Mouse (Mus musculus): Measurements from ENCODE around the gene Ccr7. TPM values are rescaled to one million over a fixed set of nuclear protein-coding genes. Genes with fewer than 3 reads are reported as not detected.

Gene Ccr7
- total RNA-seq (2023) = 1 to 10 TPM in 1 of 2 experiments, under 1 TPM in 1; 0.87 to 2.5 TPM

DNA sequence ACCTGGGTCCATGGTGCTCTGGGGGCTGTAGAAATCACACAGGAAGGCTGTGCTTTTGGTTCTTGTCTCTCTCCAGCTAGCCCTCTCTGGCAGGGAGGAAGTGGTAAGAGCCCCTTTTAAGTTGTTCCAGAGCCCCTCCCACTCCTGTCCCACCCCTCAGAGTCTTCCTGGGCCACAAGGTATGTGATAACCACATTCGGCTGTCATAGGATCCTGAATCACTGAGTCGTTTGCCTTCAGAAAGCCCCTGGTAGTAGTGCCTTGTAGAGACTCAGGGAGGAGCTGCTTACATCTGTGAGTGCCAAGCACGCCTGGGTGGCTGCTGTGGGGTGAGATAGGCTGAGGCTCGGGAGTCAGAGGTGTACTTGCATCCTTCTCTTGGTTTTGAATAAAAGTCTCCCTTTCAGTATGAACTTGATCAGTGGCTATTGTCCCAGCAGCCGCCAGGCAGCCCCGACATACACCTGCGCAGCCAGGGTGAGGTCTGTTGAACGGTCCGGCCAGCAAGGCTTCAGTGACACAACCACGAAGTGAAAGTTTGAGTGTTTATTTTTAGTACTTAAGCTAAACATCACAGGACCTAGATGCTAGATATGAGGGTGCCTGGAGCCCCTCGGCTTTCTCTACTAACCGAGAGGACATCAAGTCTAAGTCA is at the start of gene Ccr7:
Gene Ccr7 (minus strand): TSS at position 91 of the 655 bp plus-strand sequence.

Other genes starting within 250 kb of the Ccr7 start
- gene Cdc6, start 247.3 kb downstream of the Ccr7 start, total RNA-seq (2023) = 10 to 100 TPM; 20.3 to 28.8 TPM
- 100 to 1,000 TPM; 110 to 130 TPM for gene Rara, start 227.3 kb downstream of the Ccr7 start, total RNA-seq (2023)
- not detected for gene Gjd3, start 172.1 kb downstream of the Ccr7 start, total RNA-seq (2023)
- gene Top2a, start 130.9 kb downstream of the Ccr7 start, total RNA-seq (2023) = 100 to 1,000 TPM; 235 to 255 TPM
- 10 to 100 TPM; 45.3 to 52.7 TPM for gene Igfbp4, start 113.8 kb downstream of the Ccr7 start, total RNA-seq (2023)
- gene Tns4, start 65.8 kb downstream of the Ccr7 start, total RNA-seq (2023) = 1 to 10 TPM; 3.4 to 5.7 TPM
- 10 to 100 TPM; 51.9 to 62.5 TPM for gene Smarce1, start 75.9 kb upstream of the Ccr7 start, total RNA-seq (2023)
- not detected for gene Krt222, start 89.0 kb upstream of the Ccr7 start, total RNA-seq (2023)
- not detected for gene Krt24, start 130.2 kb upstream of the Ccr7 start, total RNA-seq (2023)
- gene Krt25, start 167.9 kb upstream of the Ccr7 start, total RNA-seq (2023) = not detected
- gene Krt26, start 182.9 kb upstream of the Ccr7 start, total RNA-seq (2023) = not detected
- gene Krt27, start 196.0 kb upstream of the Ccr7 start, total RNA-seq (2023) = not detected
- gene Krt28, start 219.8 kb upstream of the Ccr7 start, total RNA-seq (2023) = not detected
- not detected for gene Krt10, start 234.3 kb upstream of the Ccr7 start, total RNA-seq (2023)